Mouse (Mus musculus): ENCODE results near the gene Fam243.

Fam243 gene

GRCm38 (mm10) chr16:92319353-92320109, 1.7 kb downstream of the Fam243 start:
- peak; percentile 94 for ATAC-seq (ENCODE audit: low TSS enrichment)

- no peak for ATAC-seq (ENCODE audit: low TSS enrichment)
Measured at GRCm38 (mm10) chr16:92316049-92316738, 5.0 kb downstream of the Fam243 start.

- peak; percentile 74 for ATAC-seq (ENCODE audit: low TSS enrichment)
Measured at GRCm38 (mm10) chr16:92313953-92314741, 7.1 kb downstream of the Fam243 start.

- no peak for ATAC-seq (ENCODE audit: low TSS enrichment)
Measured at GRCm38 (mm10) chr16:92309126-92309525, 12.1 kb downstream of the Fam243 start.

GRCm38 (mm10) chr16:92307947-92308346, 13.3 kb downstream of the Fam243 start:
- no peak for ATAC-seq (ENCODE audit: low TSS enrichment)

- no peak for ATAC-seq (ENCODE audit: low TSS enrichment)
Measured at GRCm38 (mm10) chr16:92305519-92305918, 15.7 kb downstream of the Fam243 start.

- ATAC-seq (ENCODE audit: low TSS enrichment), result no peak
Measured at GRCm38 (mm10) chr16:92302506-92302905, 18.7 kb downstream of the Fam243 start.

- peak; percentile 33; the same call in 1 of the 2 replicates for ATAC-seq (ENCODE audit: low TSS enrichment)
Measured at GRCm38 (mm10) chr16:92301989-92302388, 19.3 kb downstream of the Fam243 start.

- peak; percentile 64 for ATAC-seq (ENCODE audit: low TSS enrichment)
Measured at GRCm38 (mm10) chr16:92301412-92301806, 19.8 kb downstream of the Fam243 start.

GRCm38 (mm10) chr16:92300649-92301411, 20.4 kb downstream of the Fam243 start, which contains the start of gene Smim11:
Smim11 (plus strand) TSS chr16:92301286.
- peak; percentile 96 for ATAC-seq (ENCODE audit: low TSS enrichment)

GRCm38 (mm10) chr16:92295328-92295727, 25.9 kb downstream of the Fam243 start:
- ATAC-seq (ENCODE audit: low TSS enrichment), result no peak

GRCm38 (mm10) chr16:92294267-92294970, 26.8 kb downstream of the Fam243 start:
- ATAC-seq (ENCODE audit: low TSS enrichment), result no peak

GRCm38 (mm10) chr16:92292101-92292500, 29.1 kb downstream of the Fam243 start, which contains the start of gene Kcne2:
Kcne2 (plus strand) TSS chr16:92292389.
- no peak for ATAC-seq (ENCODE audit: low TSS enrichment)

GRCm38 (mm10) chr16:92290045-92290444, 31.2 kb downstream of the Fam243 start:
- no peak for ATAC-seq (ENCODE audit: low TSS enrichment)

GRCm38 (mm10) chr16:92288778-92289177, 32.5 kb downstream of the Fam243 start:
- 0 out of 2 replicates have a peak, but pooled peaks have one; percentile 48 for ATAC-seq (ENCODE audit: low TSS enrichment)

GRCm38 (mm10) chr16:92286609-92287008, 34.6 kb downstream of the Fam243 start:
- ATAC-seq (ENCODE audit: low TSS enrichment), result peak; percentile 52; the same call in 1 of the 2 replicates

- ATAC-seq (ENCODE audit: low TSS enrichment), result no peak
Measured at GRCm38 (mm10) chr16:92285068-92285467, 36.2 kb downstream of the Fam243 start.

GRCm38 (mm10) chr16:92282671-92283070, 38.6 kb downstream of the Fam243 start:
- no peak for ATAC-seq (ENCODE audit: low TSS enrichment)

GRCm38 (mm10) chr16:92275526-92275925, 45.7 kb downstream of the Fam243 start:
- ATAC-seq (ENCODE audit: low TSS enrichment), result no peak

GRCm38 (mm10) chr16:92274516-92274915, 46.7 kb downstream of the Fam243 start:
- no peak for ATAC-seq (ENCODE audit: low TSS enrichment)

Data from frontal cortex, adult (tissue).